Mouse (Mus musculus) c-Kit-positive CD71-positive TER-119-negative erythroid progenitor cells, embryonic 14.5 days (primary cell): Measurements from ENCODE around the gene St3gal3.

Source experiments
- DNase-seq: peaks from one replicate; pipeline ENCODE4 v3.0.0-alpha.2; 2013; ENCODE audit warnings: low read depth

The St3gal3 gene

DNA sequence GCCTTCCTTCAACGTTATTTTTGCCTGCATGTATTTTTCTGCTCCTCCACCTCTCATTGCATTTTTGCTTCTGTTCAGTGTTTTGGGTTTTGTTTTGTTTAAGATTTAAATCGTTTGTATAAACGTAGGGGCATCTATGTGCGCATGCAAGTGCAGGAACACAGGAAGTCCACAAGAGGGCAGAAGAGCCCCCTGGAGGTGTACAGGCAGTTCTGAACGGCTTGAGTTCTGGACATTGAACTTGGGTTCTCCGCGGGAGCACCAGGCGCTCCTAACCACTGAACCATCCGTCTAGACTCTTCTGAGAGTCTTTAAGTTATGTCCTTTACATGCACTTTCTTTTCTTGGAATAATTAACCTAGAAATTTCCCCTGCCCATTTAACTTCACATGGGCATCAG lies 44.8 kb downstream of the St3gal3 start:
- no peak for DNase-seq

DNA sequence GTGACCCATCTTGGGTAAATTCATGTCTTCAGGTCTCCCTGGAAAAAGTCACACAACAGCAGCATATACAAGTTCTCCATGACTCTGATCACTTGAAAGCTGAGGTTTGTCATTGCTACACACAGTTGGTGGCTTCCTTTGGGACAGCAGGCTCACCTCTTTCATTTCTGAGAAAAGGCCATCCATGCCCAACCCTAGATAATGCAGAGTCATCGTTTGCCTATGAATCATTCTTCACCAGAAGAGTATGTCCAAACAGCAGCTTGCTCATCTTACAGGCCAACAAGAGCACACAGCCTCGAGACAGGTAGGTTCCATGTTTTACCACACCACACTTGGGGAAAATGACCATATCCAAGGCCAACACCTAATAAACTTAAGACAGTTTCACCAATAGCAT lies 45.9 kb downstream of the St3gal3 start:
- DNase-seq: no peak

DNA sequence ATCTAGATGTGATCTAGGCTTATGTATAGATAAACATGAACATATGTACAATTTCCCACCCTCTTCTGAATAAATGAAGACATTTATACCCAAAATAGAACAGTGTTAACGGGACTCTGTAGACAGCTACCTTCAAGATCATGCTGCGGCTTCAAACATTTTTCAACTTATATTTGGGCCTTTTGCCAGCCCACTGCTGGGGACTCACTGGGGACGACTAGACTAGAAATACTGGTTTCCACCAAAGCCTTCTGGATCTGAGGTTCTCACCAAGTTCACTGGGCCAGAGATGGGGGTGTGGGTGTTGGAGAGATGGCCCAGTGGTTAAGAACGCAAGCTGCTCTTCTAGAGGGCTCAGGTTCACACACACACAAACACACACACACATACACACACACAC lies 49.7 kb downstream of the St3gal3 start:
- no peak for DNase-seq

DNA sequence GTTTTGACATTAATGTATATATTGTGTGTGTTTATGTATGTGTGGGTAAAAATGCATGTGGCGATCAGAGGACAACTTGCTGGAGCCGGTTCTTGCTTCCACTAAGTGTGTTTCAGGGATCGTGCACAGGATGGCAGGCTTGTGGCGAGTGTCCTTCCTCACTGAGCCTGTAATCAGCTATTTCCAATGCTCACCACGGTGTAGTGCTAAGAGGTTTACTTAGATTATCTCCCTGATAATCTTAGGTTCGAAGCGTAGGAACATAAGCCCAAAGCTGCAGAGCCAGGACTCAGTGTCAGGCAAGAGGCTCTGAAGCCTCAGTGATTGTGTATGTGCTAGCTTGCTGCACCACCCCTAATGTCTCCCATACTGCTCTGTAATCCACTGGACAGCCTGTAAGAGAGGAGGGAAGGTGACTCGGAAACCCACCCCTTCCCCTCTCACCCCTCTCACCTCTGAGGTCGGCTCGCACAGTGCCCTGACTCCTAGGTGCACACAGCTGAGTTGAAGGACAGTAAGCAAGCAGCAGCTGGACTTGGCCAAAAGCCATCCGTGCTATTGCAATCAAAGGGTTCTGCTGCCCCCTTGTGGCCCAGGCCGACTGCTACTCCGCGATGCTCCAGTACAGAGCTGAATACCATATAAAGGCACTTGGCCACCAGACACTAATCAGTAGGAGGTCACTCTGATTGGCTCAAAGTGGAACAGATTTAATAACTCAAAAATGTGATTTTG lies 51.3 kb downstream of the St3gal3 start:
- peak; percentile 76 for DNase-seq

DNA sequence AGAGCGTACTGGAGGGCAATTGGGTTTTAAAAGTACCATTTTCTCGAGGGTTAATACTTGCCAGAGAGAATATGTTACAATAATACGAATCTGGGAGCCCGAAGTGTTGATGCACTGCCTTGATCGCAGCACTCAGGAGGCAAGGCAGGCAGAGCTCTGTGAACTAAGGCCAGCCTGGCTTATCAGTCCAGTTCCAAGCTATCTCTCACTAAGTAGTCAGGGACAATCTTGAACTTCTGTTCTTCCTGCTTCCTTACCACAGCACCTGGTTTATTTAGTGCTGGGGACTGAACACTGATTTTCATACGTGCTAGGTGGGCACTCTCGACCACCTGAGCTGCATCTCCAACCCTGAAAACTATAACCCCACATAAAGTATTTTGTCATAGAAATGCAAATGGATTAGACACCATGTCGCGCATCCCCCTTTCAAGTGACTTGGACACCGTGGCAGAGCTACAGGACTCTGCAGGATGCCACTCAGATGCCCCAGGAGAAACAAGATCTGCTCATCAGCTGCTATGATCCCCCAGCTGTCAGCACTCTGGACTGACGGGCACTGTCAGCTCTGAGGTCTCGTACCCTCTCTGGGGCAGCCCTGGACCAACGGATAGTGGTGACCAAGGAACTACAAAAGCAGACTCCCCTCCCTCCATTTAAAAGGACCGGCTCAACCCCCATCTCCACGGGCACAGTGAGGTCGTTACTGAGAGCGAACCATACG lies 52.9 kb downstream of the St3gal3 start:
- no peak for DNase-seq

DNA sequence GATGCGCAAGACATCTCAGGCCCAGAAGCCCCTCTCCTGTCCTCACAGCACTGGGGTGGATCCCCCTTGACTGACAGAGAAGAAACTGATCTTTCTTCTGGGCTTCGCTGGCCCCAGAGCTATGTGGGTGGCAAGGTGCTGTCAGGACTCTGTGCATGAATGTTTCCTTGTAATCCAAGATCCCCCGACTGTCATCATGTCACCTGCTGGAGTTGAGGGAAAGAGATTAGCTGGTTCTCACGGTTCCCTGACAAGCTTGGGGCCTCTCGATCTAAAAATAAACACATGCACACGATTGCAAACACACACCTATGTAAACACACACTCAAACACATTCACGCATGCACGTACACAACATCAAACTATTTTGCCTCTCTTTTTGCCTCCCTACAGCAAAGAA lies 54.2 kb downstream of the St3gal3 start:
- no peak for DNase-seq

DNA sequence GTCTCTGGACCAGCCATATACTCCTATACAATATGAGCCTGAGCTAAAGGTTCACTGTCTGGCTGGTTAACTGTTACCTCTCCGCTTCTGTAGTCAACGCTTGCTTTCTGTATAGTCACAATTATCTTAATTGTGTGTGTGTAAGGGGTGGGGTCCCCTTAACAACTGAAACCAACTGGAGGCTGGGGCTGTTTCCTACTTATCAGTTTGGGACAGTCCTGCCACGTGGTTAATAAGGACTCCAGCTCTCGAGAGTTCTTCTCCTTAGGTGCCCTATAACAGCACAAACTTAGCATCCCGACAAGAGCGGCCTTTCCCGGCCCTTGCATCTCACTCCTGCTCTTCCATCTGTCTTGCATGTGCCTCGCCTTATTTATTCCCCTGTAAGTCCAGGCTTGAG lies 55.5 kb downstream of the St3gal3 start:
- DNase-seq: peak; percentile 87

DNA sequence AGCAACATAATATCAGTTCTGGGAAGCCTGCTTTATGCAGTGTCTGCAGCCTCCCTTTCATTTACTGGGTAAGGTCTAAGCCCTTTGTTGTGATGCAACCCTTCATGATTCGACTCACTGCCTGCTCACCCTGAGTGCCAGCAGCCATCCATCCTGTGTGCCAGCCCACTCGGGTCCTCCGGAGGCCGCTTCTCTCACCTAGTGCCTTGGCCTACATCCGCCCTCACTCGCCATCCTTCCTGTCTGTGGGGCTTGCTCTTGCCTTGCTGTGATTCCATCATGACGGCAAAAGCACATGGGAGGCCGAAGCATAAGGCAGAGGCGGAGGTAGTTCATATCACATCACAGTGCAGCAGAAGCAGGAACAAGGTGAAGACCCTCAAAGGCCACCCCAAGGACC lies 56.1 kb downstream of the St3gal3 start:
- no peak for DNase-seq

DNA sequence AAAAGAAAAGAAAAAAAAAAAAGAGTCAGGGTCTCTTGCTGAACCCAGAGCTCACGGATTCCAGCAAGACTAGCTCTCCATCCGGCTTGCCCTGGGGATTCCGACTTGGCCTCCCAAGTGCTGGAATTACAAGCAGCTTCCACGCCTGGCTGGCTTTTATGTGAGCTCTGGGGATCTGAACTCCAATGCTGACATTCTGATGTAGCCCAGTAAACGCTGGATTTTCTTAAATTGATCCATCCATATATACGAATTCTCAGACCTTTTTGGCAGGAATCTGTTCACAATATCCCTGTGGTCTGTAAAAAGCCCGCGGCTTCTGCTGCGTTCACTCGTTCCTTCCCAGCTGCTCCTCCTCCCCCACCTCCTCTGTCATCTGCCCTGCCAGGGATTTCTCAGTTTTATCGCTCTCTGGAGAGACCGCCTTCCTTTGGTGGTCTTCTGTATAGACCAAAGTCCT lies 57.4 kb downstream of the St3gal3 start:
- no peak for DNase-seq

DNA sequence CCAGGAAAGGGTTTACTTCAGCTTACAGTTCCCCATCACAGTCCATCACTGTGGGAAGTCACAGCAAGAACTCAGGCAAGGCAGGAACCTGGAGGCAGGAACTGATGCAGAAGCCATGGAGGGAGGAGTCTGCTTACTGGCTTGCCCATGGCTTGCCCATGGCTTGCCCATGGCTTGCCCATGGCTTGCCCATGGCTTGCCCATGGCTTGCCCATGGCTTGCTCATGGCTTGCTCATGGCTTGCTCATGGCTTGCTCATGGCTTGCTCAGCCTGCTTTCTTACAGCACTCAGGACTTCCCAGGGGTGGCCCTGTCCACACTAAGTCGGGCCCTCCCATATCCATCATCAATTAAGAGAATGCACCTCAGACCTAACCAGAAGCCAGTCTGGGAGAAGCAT lies 58.1 kb downstream of the St3gal3 start:
- DNase-seq: no peak

DNA sequence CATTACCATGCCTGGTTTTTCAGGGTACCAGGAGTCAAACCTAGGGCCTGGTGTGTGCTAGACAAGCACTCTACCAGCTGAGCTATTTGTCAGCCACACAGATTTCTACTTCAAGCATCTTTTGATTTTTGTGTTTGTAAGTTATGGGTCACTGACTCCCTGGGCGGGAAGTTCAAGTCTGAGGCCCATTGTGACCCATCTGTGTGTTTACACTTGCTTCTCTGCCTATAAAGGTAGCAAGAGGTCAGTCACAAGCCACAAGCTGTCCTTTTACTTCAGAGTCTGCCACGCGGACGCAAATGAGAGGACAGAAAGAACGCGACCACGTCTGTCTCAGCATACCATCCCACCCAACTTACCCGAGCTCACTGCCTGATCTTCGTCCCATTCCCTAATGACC lies 59.4 kb downstream of the St3gal3 start:
- no peak for DNase-seq

DNA sequence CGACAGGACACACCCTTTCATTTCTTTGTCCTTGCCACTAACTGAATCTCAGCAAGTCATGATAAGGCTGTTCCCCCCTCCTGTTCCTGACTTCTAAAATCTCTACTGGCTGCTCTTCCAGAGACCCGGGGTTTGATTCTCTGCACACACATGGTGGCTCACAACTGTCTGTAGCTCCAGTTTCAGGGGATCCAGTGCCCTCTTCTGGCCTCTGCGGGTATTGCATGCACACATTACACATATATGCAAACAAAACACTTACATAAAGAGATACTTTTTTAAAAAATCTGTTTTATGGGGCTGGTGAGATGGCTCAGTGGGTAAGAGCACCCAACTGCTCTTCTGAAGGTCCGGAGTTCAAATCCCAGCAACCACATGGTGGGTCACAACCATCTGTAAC lies 60.5 kb downstream of the St3gal3 start:
- no peak for DNase-seq

DNA sequence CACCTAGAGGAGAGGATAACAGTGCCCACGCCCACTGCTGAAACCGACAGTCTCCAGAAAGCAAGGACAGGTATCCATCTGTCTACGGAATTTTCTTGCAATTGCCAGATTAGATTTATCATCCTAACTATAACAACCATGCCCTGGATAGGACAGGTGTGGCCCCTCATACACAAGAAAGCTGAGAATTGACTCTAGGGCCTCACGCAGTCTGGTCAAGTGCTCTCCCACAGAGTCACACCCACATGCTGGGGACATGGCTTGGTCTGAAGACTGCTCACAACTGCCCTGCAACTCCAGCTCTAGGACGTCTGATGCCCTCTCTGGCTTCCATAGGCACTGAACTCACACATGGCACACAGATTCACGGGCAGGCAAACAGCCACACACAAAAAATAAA lies 61.6 kb downstream of the St3gal3 start:
- no peak for DNase-seq

DNA sequence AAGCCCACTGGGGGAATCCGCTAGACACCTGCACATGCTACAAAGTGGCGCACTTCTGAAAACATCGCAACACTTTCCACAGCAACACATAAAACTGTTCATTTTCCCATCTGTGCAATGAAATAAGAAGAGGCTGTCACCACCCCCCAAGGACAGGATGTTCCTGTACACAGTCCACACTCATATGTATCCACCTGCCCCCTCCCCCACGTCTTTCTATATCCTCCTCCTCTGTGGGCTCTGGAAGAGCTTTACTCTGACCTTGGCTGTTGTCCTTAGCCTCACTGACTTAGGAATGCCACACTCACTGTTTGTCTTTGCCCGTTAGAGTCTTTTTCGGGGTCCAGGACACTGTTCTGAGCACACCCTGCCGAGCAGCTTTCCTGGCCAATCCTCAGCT lies 62.8 kb downstream of the St3gal3 start:
- DNase-seq: no peak

DNA sequence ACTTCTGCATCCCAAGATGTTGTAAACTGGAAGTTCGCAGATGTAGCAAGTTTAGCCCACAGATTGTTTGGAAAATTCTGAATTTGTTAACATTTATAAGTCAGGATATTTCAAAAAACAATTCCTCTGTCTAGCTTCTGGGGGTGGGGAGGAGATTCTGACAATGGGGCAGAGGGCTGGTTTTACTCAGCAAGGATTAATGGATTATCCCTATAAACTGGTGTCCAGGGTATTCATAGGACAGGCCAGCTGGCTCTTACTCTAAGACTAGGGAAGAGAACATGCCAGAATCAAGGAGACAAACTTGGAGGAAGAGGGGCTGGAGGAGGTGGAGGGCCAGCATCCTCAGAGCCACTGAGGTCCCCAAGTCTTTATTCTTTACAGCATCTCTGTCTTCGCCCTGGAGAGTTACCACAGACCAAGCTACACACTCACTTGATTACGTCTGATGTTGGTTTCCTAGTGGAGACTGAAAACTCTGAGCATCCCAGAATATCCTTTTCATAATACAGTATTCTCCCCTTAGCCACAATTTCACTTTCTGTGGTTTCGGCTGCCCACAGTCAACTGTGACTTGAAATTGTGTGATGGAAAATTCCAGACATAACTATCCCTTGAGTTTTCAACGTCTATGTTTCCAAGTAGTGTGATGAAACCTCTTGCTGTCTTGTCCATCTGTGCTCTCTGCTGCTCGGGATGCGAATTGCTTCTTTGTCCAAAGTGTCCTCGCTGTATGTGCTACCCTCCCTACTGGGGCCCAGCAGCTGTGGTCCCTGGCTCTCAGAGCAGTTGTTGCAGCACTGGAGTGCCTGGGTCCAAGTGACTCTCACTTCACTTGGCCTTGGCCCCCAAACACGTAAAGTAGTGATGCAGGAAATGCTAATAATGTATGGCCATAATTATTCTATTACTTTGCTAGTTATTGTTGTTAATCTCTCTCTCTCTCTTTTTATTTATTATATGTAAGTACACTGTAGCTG lies 64.2 kb downstream of the St3gal3 start:
- DNase-seq: no peak

DNA sequence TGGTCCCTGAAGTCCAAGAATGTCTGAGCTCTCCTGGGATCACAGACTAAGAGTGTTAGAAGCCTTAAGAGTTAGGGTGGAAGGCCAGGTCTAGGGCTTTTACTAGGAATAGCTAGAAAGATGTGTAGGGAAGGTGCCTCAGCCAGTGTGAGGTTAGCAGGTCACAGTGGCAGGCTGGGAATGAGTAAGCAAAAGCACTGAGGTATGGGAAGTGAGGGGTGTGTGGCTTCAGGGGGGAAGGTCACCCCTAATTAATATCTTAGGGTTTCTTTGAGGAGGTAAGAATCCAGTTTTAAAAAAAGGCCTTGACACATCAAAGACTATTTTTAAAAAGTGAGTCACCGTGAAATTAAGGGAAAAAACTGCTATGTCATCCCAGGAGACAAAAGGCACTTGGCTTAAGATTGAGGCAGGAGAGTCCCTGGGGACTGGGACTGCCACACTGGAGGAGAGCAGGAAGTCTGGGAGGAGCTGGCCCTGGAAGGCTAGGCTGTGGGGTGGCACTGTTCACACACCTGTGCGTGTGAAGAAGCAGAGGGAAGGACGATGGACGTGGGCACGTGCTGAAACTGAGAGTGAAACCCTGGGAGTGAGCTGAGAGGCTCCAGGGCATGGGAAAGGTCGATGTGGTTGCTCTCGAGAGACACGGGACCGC lies 72.8 kb downstream of the St3gal3 start:
- no peak for DNase-seq

DNA sequence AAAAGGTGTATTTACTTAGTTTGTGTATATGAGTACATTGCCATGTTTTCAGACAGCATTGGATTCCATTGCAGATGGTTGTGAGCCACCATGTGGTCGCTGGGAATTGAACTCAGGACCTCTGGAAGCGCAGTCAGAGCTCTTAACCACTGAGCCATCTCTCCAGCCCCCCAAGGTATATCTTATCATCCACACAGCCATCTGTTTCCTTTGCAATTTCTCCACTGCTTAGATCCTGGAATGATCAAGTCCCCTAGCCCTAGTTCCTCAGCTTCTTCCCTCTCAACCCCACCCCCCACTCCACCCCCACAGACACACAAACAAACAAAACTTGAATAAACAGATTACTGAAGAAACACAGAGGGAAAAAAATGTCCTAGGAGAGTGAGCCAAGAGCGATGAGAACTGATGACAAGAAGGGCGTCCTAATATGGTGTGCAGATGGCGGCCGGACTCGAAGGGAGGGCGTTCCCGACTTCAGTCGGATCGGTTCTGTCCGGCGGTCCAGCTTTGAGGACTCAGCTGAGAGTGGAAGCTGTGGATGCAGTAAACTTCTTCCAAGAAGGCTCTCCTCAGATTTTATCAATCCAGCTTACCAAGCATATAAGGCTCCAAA lies 73.7 kb downstream of the St3gal3 start:
- DNase-seq: no peak

DNA sequence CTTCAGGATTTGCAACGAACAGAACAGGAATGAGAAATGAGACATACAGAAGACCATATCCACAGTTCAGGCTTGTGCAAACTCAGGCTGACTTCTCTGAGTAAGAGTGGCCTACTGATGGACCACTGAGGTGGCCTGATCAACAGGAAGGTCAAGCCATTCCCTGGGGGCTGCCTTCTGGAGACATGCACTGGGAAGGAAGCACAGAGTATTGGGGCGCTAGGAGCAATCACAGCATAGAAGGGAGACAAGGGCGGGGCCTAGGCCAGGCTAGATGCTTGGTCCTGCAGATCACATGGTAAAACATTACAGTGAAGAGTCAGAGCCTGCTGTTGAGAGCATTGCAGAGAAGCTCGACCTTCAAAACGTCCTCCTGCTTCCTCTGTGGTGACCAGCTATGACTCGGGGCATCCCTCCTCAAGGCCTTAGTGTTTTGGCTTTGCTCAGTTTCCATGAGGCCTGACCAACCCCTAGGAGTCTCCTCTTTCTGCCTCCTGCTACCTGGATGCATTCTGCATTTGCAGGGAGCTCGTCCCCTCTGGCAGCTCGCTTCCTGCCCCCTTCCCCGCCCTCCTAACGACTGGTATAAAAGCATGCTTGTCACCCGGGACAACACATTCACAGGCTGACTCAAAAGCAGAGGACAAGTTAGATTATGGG lies 74.8 kb downstream of the St3gal3 start:
- no peak for DNase-seq

DNA sequence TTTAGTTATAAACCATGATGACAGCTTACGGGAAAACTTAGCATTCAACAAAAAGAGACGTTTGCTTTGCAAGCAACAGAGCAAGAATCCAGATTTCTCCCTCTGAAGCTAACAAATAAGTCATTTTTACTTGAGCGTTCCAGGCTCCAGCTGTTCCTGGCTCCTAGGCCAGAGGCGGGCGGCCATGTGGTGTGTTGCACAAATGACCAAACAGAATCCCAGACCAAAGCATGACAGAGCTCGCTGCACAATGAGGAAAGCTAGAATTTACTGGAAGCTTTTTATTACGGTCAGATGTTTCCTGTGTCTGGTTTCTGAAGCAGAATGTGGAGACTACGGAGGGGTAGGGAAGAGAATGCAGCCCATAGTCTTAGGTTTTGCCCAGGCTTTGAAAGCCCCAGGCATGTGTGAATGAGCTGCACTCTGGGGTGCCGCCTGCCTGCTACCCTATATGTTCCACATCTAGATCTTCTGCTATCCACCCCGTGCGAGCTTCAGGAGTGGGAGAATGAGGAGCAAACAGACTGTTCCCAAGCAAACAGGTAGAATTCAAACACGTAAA lies 76.5 kb downstream of the St3gal3 start:
- DNase-seq: no peak

DNA sequence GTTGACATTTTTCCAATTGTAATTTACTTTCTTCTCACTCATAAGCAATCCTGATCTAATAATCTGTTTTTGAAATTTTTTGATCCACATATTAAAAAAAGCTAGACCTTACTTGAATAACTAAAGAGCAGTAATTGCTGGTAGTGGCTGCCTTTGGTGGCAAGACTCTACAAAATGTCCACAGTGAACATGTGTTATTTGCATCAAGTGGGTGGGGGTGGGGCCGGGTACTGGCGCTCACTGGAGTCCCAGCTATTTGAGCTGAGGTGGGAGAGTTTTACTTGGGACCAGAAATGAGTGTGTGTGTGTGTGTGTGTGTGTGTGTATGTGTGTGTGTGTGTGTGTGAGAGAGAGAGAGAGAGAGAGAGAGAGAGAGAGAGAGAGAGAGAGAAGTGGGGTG lies 77.6 kb downstream of the St3gal3 start:
- no peak for DNase-seq

DNA sequence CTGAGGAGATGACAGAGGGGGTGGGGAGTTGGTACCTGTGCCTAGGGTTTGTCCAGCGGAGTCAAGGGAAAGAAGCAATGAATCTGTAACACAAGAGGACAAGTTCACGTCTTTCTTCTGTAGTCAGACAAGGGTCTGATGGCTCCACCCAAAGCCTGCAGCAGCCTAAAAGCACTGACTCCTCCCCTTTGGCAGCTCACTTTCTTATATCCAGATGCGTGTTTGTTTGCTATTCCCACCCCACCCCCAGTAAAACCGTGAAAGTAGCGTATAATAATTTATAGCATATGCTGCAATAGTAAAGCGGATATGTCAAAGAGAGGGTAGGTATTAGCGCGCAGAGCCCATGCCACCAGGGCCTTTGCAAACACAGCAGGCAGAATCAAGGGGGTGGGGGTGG lies 80.1 kb downstream of the St3gal3 start:
- DNase-seq: no peak
